Mouse (Mus musculus) forebrain, postnatal 0 days (tissue): ENCODE measurements at regions not wholly inside any gene's neighbourhood (a gene's known extent, or its start where the extent isn't known, plus 50 kb on each side); places are given as distances from the start of the nearest gene placed in this dataset.
A peak's percentile ranks its signal among the peaks of the same experiment; 100 is the strongest.

Experiments used
- ATAC-seq: fragments of 200-750 bp; cut with Nextera tagmentation; 2 replicates; pipeline ENCODE4 v1.8.0; 2017; ENCODE audit warnings: mild to moderate bottlenecking, moderate library complexity
- DNase-seq: peaks from one replicate; pipeline ENCODE4 v3.0.0-alpha.2; 2015
- H3K27ac ChIP-seq: fragments of 300-500 bp; sonication (generic); 2 replicates; pipeline ENCODE4 v1.5.1; 2014; ENCODE audit warnings: low read depth, mild to moderate bottlenecking, antibody characterized with exemption, low read length, moderate library complexity, mixed read lengths
- H3K27me3 ChIP-seq: fragments of 300-500 bp; sonication (generic); 2 replicates; pipeline ENCODE4 v1.6.1; 2014; ENCODE audit warnings: mild to moderate bottlenecking, low read length, mixed read lengths; ENCODE audit not compliant: insufficient read depth
- H3K36me3 ChIP-seq: fragments of 300-500 bp; sonication (generic); 2 replicates; pipeline ENCODE4 v1.6.1; 2014; ENCODE audit warnings: mild to moderate bottlenecking, moderate library complexity; ENCODE audit not compliant: insufficient read depth
- H3K4me1 ChIP-seq: fragments of 300-500 bp; sonication (generic); 2 replicates; pipeline ENCODE4 v1.6.1; 2014; ENCODE audit warnings: antibody characterized with exemption; ENCODE audit not compliant: insufficient read depth
- H3K4me2 ChIP-seq: fragments of 300-500 bp; sonication (generic); 2 replicates; pipeline ENCODE4 v1.6.1; 2014; ENCODE audit warnings: low read depth, mild to moderate bottlenecking, moderate library complexity
- H3K4me3 ChIP-seq: fragments of 300-500 bp; sonication (generic); 2 replicates; pipeline ENCODE4 v1.5.1; 2014; ENCODE audit warnings: low read depth, low read length, mixed read lengths
- H3K9ac ChIP-seq: fragments of 300-500 bp; sonication (generic); 2 replicates; pipeline ENCODE4 v1.6.1; 2014; ENCODE audit warnings: mild to moderate bottlenecking
- H3K9me3 ChIP-seq: fragments of 300-500 bp; sonication (generic); 2 replicates; pipeline ENCODE4 v1.6.1; 2016; ENCODE audit warnings: low read length
- CTCF ChIP-seq: sonication (generic); IDR thresholded peaks from 2 replicates; pipeline ENCODE4 v1.5.1; 2016; ENCODE audit warnings: antibody characterized with exemption, control low read depth, low read depth
- WGBS: fragments of 180-500 bp; shearing (Covaris S2); extraction: QIAGEN DNeasy Blood & Tissue Kit; methylation state at CpG from one replicate; pipeline ENCODE4 v1.1.7; 2014; 5-methylcytosine and 5-hydroxymethylcytosine counted together

- H3K36me3 ChIP-seq = no peaks in the 10 kb centered on the region
- no peak overlapping the region for H3K4me3 ChIP-seq
- H3K4me2 ChIP-seq = no peak overlapping the region
- no peak overlapping the region for H3K9ac ChIP-seq
- ATAC-seq (peak; percentile 45; the same call in 1 of the 2 replicates), DNase-seq (no peak)
- H3K9me3 ChIP-seq = no peaks in the 10 kb centered on the region
- WGBS = 23% methylated on average over 3 of the region's 3 CpGs
- no peaks in the 10 kb centered on the region for H3K27me3 ChIP-seq
- H3K4me1 ChIP-seq = no peaks in the 10 kb centered on the region
- no peak for TF ChIP-seq CTCF
- no peak overlapping the region for H3K27ac ChIP-seq
Measured at GRCm38 (mm10) chr1:167905424-167905823, 216.4 kb downstream of the Lmx1a start.

GRCm38 (mm10) chr1:167912074-167912473 is 223.0 kb downstream of the Lmx1a start:
- DNase-seq = no peak
- WGBS = 79% methylated on average over 3 of the region's 3 CpGs
- TF ChIP-seq CTCF = no peak

GRCm38 (mm10) chr1:167914982-167915561 is 226.0 kb downstream of the Lmx1a start:
- H3K9ac ChIP-seq = no peak overlapping the region
- H3K4me2 ChIP-seq = no peak overlapping the region
- no peak overlapping the region for H3K27ac ChIP-seq
- WGBS = 27% methylated on average over 7 of the region's 7 CpGs
- no peak overlapping the region for H3K4me3 ChIP-seq
- H3K27me3 ChIP-seq = no peaks in the 10 kb centered on the region
- peak; percentile 82 for TF ChIP-seq CTCF
- H3K4me1 ChIP-seq = no peaks in the 10 kb centered on the region
- ATAC-seq (peak; percentile 86), DNase-seq (peak; percentile 91)
- no peaks in the 10 kb centered on the region for H3K36me3 ChIP-seq
- no peaks in the 10 kb centered on the region for H3K9me3 ChIP-seq

More at GRCm38 (mm10) chr1:167912074-167912473, 223.0 kb downstream of the Lmx1a start:
- ATAC-seq = no peak
- Histone ChIP-seq H3K9ac (no peak overlapping the region), H3K27me3 (no peaks in the 10 kb centered on the region), H3K4me2 (no peak overlapping the region), H3K27ac (no peak overlapping the region), H3K4me1 (no peaks in the 10 kb centered on the region), H3K9me3 (no peaks in the 10 kb centered on the region), H3K4me3 (no peak overlapping the region), H3K36me3 (no peaks in the 10 kb centered on the region)

- Histone ChIP-seq H3K27me3 (no peaks in the 10 kb centered on the region), H3K9me3 (no peaks in the 10 kb centered on the region), H3K36me3 (no peaks in the 10 kb centered on the region), H3K9ac (no peak overlapping the region), H3K4me3 (no peak overlapping the region), H3K4me1 (no peaks in the 10 kb centered on the region), H3K27ac (no peak overlapping the region), H3K4me2 (no peak overlapping the region)
- no peak for DNase-seq
- TF ChIP-seq CTCF = no peak
- WGBS = 67% methylated on average over 6 of the region's 6 CpGs
- no peak for ATAC-seq
Measured at GRCm38 (mm10) chr1:167915578-167916275, 226.7 kb downstream of the Lmx1a start.

- Histone ChIP-seq H3K9me3 (no peaks in the 10 kb centered on the region), H3K27ac (no peak overlapping the region), H3K4me1 (no peaks in the 10 kb centered on the region), H3K4me2 (no peak overlapping the region), H3K27me3 (no peaks in the 10 kb centered on the region), H3K9ac (no peak overlapping the region), H3K4me3 (no peak overlapping the region), H3K36me3 (no peaks in the 10 kb centered on the region)
- 88% methylated on average over 7 of the region's 7 CpGs for WGBS
- no peak for TF ChIP-seq CTCF
- ATAC-seq = no peak
- no peak for DNase-seq
Measured at GRCm38 (mm10) chr1:167922917-167923316, 233.9 kb downstream of the Lmx1a start.

DNA sequence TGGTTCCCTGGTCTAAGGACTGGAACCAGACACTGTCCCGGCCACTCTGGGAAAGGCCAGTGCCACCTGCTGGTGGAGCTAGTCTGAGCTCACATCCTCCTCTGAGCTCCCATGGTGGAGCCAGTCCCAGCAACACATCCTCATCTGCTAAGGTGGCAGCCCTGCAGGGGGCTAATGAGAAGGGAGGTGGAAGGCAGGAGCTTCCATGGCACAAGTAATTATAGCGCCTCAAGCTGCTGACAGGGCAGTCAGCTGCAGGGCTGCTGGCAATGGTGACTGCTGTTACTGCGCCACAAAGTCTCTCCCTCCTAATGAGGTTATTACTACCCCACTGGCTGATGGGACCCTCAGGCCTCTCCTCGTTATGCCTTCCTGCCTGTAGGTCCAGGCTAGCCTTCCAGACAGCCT is 239.0 kb downstream of the Lmx1a start:
- H3K4me2 ChIP-seq = no peak overlapping the region
- no peak overlapping the region for H3K27ac ChIP-seq
- ATAC-seq (no peak), DNase-seq (no peak)
- H3K27me3 ChIP-seq = no peaks in the 10 kb centered on the region; the same call in 1 of the 2 replicates
- H3K4me3 ChIP-seq = no peak overlapping the region
- H3K36me3 ChIP-seq = no peaks in the 10 kb centered on the region
- peak; percentile 53 for TF ChIP-seq CTCF
- no peaks in the 10 kb centered on the region for H3K9me3 ChIP-seq
- 12% methylated on average over 4 of the region's 4 CpGs for WGBS
- no peak overlapping the region for H3K9ac ChIP-seq
- H3K4me1 ChIP-seq = no peaks in the 10 kb centered on the region

GRCm38 (mm10) chr1:167929729-167930341 is 240.8 kb downstream of the Lmx1a start:
- H3K4me2 ChIP-seq = peak overlapping the region; percentile 61
- no peak overlapping the region for H3K9ac ChIP-seq
- H3K27ac ChIP-seq = no peak overlapping the region
- H3K4me3 ChIP-seq = peak overlapping the region; percentile 22; the same call in 1 of the 2 replicates
- ATAC-seq = peak; percentile 88
- no peaks in the 10 kb centered on the region; the same call in 1 of the 2 replicates for H3K27me3 ChIP-seq
- WGBS = 1% methylated on average over 28 of the region's 28 CpGs
- DNase-seq = peak; percentile 67
- H3K9me3 ChIP-seq = no peaks in the 10 kb centered on the region
- H3K4me1 ChIP-seq = no peaks in the 10 kb centered on the region
- peak; percentile 73 for TF ChIP-seq CTCF
- H3K36me3 ChIP-seq = no peaks in the 10 kb centered on the region
